Mouse (Mus musculus) heart, embryonic 11.5 days (tissue): ENCODE measurements at regions not wholly inside any gene's neighbourhood (a gene's known extent, or its start where the extent isn't known, plus 50 kb on each side); places are given as distances from the start of the nearest gene placed in this dataset.

Experiments
- ATAC-seq: fragments of 200-750 bp; cut with Nextera tagmentation; replicated peaks from 2 replicates; pipeline ENCODE4 v1.8.0; 2017; ENCODE audit warnings: moderate library complexity; ENCODE audit not compliant: insufficient number of reproducible peaks, low FRiP score, low TSS enrichment
- H3K27ac ChIP-seq: fragments of 300-500 bp; sonication (generic); 2 replicates; pipeline ENCODE4 v1.5.1; 2014; ENCODE audit warnings: mild to moderate bottlenecking, low read depth, low read length
- H3K27me3 ChIP-seq: fragments of 300-500 bp; sonication (generic); 2 replicates; pipeline ENCODE4 v1.6.1; 2014; ENCODE audit warnings: mild to moderate bottlenecking, low read length, mixed read lengths; ENCODE audit not compliant: control insufficient read depth, insufficient read depth
- H3K36me3 ChIP-seq: fragments of 300-500 bp; sonication (generic); 2 replicates; pipeline ENCODE4 v1.6.1; 2014; ENCODE audit warnings: mild to moderate bottlenecking, low read length, moderate library complexity, mixed read lengths; ENCODE audit not compliant: control insufficient read depth, insufficient read depth
- H3K4me1 ChIP-seq: fragments of 300-500 bp; sonication (generic); 2 replicates; pipeline ENCODE4 v1.6.1; 2014; ENCODE audit warnings: low read length; ENCODE audit not compliant: control insufficient read depth, insufficient read depth
- H3K4me2 ChIP-seq: fragments of 300-500 bp; sonication (generic); 2 replicates; pipeline ENCODE4 v1.6.1; 2014; ENCODE audit warnings: mild to moderate bottlenecking, moderate library complexity
- H3K4me3 ChIP-seq: fragments of 300-500 bp; sonication (generic); 2 replicates; pipeline ENCODE4 v1.5.1; 2014; ENCODE audit warnings: low read depth, low read length
- H3K9ac ChIP-seq: fragments of 300-500 bp; sonication (generic); 2 replicates; pipeline ENCODE4 v1.6.1; 2014; ENCODE audit warnings: mild to moderate bottlenecking, low read depth, low read length, moderate library complexity
- H3K9me3 ChIP-seq: fragments of 300-500 bp; sonication (generic); replicated peaks from 2 replicates; pipeline ENCODE4 v1.6.1; 2016; ENCODE audit warnings: low read length; ENCODE audit not compliant: control insufficient read depth
- WGBS: fragments of 180-500 bp; shearing (Covaris S2); extraction: QIAGEN DNeasy Blood & Tissue Kit; methylation state at CpG from one replicate; pipeline ENCODE4 v1.1.7; 2014; ENCODE audit not compliant: insufficient replicate concordance; 5-methylcytosine and 5-hydroxymethylcytosine counted together

- 86% methylated on average over 9 of the region's 9 CpGs for WGBS
- Histone ChIP-seq H3K27ac (no peak overlapping the region), H3K9ac (no peak overlapping the region), H3K9me3 (no peaks in the 10 kb centered on the region), H3K4me1 (no peaks in the 10 kb centered on the region), H3K4me3 (no peak overlapping the region), H3K27me3 (no peaks in the 10 kb centered on the region), H3K4me2 (no peak overlapping the region), H3K36me3 (no peaks in the 10 kb centered on the region)
- no peak for ATAC-seq
Observed at GRCm38 (mm10) chr14:120600414-120600935, 122.2 kb downstream of the Rap2a start.

GRCm38 (mm10) chr14:120601510-120601909 lies 123.3 kb downstream of the Rap2a start:
- ATAC-seq: no peak
- H3K9ac ChIP-seq: no peak overlapping the region
- no peaks in the 10 kb centered on the region for H3K36me3 ChIP-seq
- H3K4me3 ChIP-seq: no peak overlapping the region
- no peak overlapping the region for H3K27ac ChIP-seq
- no peaks in the 10 kb centered on the region for H3K9me3 ChIP-seq
- no peaks in the 10 kb centered on the region for H3K4me1 ChIP-seq
- H3K4me2 ChIP-seq: no peak overlapping the region
- 83% methylated on average over 7 of the region's 7 CpGs for WGBS
- H3K27me3 ChIP-seq: no peaks in the 10 kb centered on the region

- H3K9ac ChIP-seq: no peak overlapping the region
- H3K4me3 ChIP-seq: no peak overlapping the region
- no peaks in the 10 kb centered on the region for H3K36me3 ChIP-seq
- 70% methylated on average over 6 of the region's 6 CpGs for WGBS
- no peaks in the 10 kb centered on the region for H3K4me1 ChIP-seq
- no peak for ATAC-seq
- no peaks in the 10 kb centered on the region for H3K9me3 ChIP-seq
- no peaks in the 10 kb centered on the region for H3K27me3 ChIP-seq
- no peak overlapping the region for H3K4me2 ChIP-seq
- no peak overlapping the region for H3K27ac ChIP-seq
Observed at GRCm38 (mm10) chr14:120603849-120604492, 125.7 kb downstream of the Rap2a start.

- Histone ChIP-seq H3K4me1 (no peaks in the 10 kb centered on the region), H3K4me2 (no peak overlapping the region), H3K9me3 (no peaks in the 10 kb centered on the region), H3K9ac (no peak overlapping the region), H3K27me3 (no peaks in the 10 kb centered on the region), H3K4me3 (no peak overlapping the region), H3K27ac (no peak overlapping the region), H3K36me3 (no peaks in the 10 kb centered on the region)
- WGBS: 83% methylated on average over 3 of the region's 3 CpGs
- no peak for ATAC-seq
Observed at GRCm38 (mm10) chr14:120607801-120608200, 129.6 kb downstream of the Rap2a start.

- Histone ChIP-seq H3K4me1 (no peaks in the 10 kb centered on the region), H3K27ac (no peak overlapping the region), H3K4me2 (no peak overlapping the region), H3K4me3 (no peak overlapping the region), H3K36me3 (no peaks in the 10 kb centered on the region), H3K9me3 (no peaks in the 10 kb centered on the region), H3K27me3 (no peaks in the 10 kb centered on the region), H3K9ac (no peak overlapping the region)
- ATAC-seq: no peak
- WGBS: 97% methylated on average over 1 of the region's 1 CpGs
Observed at GRCm38 (mm10) chr14:120611311-120611710, 133.1 kb downstream of the Rap2a start.

- Histone ChIP-seq H3K9ac (no peak overlapping the region), H3K4me1 (no peaks in the 10 kb centered on the region), H3K36me3 (no peaks in the 10 kb centered on the region), H3K4me2 (no peak overlapping the region), H3K9me3 (no peaks in the 10 kb centered on the region), H3K27ac (no peak overlapping the region), H3K4me3 (no peak overlapping the region), H3K27me3 (no peaks in the 10 kb centered on the region)
- 76% methylated on average over 9 of the region's 9 CpGs for WGBS
- no peak for ATAC-seq
Observed at GRCm38 (mm10) chr14:120626223-120626935, 148.1 kb downstream of the Rap2a start.

- Histone ChIP-seq H3K27me3 (no peaks in the 10 kb centered on the region), H3K4me2 (no peak overlapping the region), H3K36me3 (no peaks in the 10 kb centered on the region), H3K27ac (no peak overlapping the region), H3K9ac (no peak overlapping the region), H3K9me3 (no peaks in the 10 kb centered on the region), H3K4me1 (no peaks in the 10 kb centered on the region), H3K4me3 (no peak overlapping the region)
- whole genome bisulfite sequencing: 73% methylated on average over 4 of the region's 4 CpGs
- ATAC-seq: no peak
Observed at GRCm38 (mm10) chr14:120626936-120627277, 148.7 kb downstream of the Rap2a start.

GRCm38 (mm10) chr14:120632771-120633170 lies 154.5 kb downstream of the Rap2a start:
- Histone ChIP-seq H3K4me3 (no peak overlapping the region), H3K9me3 (no peaks in the 10 kb centered on the region), H3K4me2 (no peak overlapping the region), H3K27me3 (no peaks in the 10 kb centered on the region), H3K36me3 (no peaks in the 10 kb centered on the region), H3K4me1 (peaks cover 9% of the 10 kb centered on the region), H3K9ac (no peak overlapping the region), H3K27ac (no peak overlapping the region)
- WGBS: 89% methylated on average over 5 of the region's 5 CpGs
- ATAC-seq: no peak
